Mouse (Mus musculus): ENCODE measurements around the gene Cd300a. TPM values are rescaled to one million over a fixed set of nuclear protein-coding genes. Genes with fewer than 3 reads are reported as not detected.

Gene Cd300a
- polyA plus RNA-seq, 1 experiment from 2014 or later, result 5.4 TPM

- ATAC-seq (replicated peaks; ENCODE audit: low FRiP score) (no peak), DNase-seq (ENCODE audit: low spot score) (no peak)
- Histone ChIP-seq H3K27me3 (replicated peaks; ENCODE audit: control insufficient read depth, insufficient read depth, low read length) (peaks cover 59% of the 10 kb centered on the region), H3K4me2 (peak overlapping the region; percentile 91), H3K27ac (ENCODE audit: low read depth, low read length) (peak overlapping the region; percentile 45), H3K9ac (ENCODE audit: low read depth, low read length) (peak overlapping the region; percentile 68), H3K4me1 (replicated peaks; ENCODE audit: control insufficient read depth, insufficient read depth, low read length) (peaks cover 18% of the 10 kb centered on the region), H3K4me3 (ENCODE audit: low read depth, low read length) (peak overlapping the region; percentile 62), H3K36me3 (ENCODE audit: control insufficient read depth, insufficient read depth, low read length) (no peaks in the 10 kb centered on the region), H3K9me3 (ENCODE audit: control insufficient read depth, low read length) (no peaks in the 10 kb centered on the region)
- WGBS, result under 1% methylated on average over 27 of the region's 27 CpGs
These were observed 38.6 kb upstream of the Cd300a start for GRCm38 (mm10) chr11:114851269-114851607.

DNA sequence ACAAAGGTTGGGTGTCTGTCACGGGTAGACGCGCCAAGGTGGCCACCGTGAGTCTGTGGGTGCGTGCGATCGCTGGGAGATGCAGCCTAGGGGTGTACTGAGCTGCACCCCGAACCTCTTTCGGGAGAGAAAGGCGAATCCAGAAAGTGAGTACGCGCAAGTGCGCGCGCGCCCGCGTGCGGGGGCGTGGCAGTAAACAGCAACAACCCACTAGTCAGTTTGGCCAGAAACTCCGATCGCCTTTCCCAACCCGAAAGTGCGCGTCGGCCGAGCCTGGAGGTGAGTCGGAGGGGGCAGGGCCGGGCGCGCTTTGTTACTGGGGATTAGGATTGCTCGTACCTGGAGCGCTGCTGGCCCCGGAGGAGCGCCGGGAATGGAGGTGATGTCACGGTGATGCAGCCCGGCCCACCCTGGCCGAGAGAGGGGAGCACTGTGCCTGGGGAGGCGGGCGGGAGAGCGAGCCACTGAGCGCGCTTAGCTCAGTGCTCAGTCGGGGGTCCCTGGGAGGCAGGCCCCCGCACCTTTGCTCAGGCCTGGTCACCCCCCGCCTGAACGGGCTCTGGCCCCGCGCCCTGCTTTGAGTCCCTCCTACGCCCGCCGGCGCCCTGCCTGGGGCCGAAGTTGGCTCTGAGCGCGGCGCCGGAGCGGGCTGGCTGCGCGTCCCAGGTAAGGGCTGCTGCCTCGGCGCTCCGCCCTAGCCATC lies 38.1 kb upstream of the Cd300a start:
- peak overlapping the region; percentile 91 for H3K4me2 ChIP-seq
- H3K36me3 ChIP-seq (ENCODE audit: control insufficient read depth, insufficient read depth, low read length), result no peaks in the 10 kb centered on the region
- DNase-seq (ENCODE audit: low spot score) (peak; percentile 79), ATAC-seq (replicated peaks; ENCODE audit: low FRiP score) (peak; percentile 50)
- H3K4me1 ChIP-seq (replicated peaks; ENCODE audit: control insufficient read depth, insufficient read depth, low read length), result peaks cover 18% of the 10 kb centered on the region
- H3K9me3 ChIP-seq (ENCODE audit: control insufficient read depth, low read length), result no peaks in the 10 kb centered on the region
- peak overlapping the region; percentile 68 for H3K9ac ChIP-seq (ENCODE audit: low read depth, low read length)
- H3K27me3 ChIP-seq (replicated peaks; ENCODE audit: control insufficient read depth, insufficient read depth, low read length), result peaks cover 59% of the 10 kb centered on the region
- under 1% methylated on average over 64 of the region's 65 CpGs for WGBS
- H3K27ac ChIP-seq (ENCODE audit: low read depth, low read length), result peak overlapping the region; percentile 45
- peak overlapping the region; percentile 62 for H3K4me3 ChIP-seq (ENCODE audit: low read depth, low read length)

GRCm38 (mm10) chr11:114852311-114853173 lies 37.3 kb upstream of the Cd300a start:
- peak overlapping the region; percentile 62 for H3K4me3 ChIP-seq (ENCODE audit: low read depth, low read length)
- DNase-seq (ENCODE audit: low spot score) (peak; percentile 67), ATAC-seq (replicated peaks; ENCODE audit: low FRiP score) (no peak)
- no peaks in the 10 kb centered on the region for H3K36me3 ChIP-seq (ENCODE audit: control insufficient read depth, insufficient read depth, low read length)
- 2% methylated on average over 40 of the region's 40 CpGs for WGBS
- H3K27me3 ChIP-seq (replicated peaks; ENCODE audit: control insufficient read depth, insufficient read depth, low read length), result peaks cover 59% of the 10 kb centered on the region
- peak overlapping the region; percentile 91 for H3K4me2 ChIP-seq
- peaks cover 18% of the 10 kb centered on the region for H3K4me1 ChIP-seq (replicated peaks; ENCODE audit: control insufficient read depth, insufficient read depth, low read length)
- peak overlapping the region; percentile 68 for H3K9ac ChIP-seq (ENCODE audit: low read depth, low read length)
- peak overlapping the region; percentile 45 for H3K27ac ChIP-seq (ENCODE audit: low read depth, low read length)
- H3K9me3 ChIP-seq (ENCODE audit: control insufficient read depth, low read length), result no peaks in the 10 kb centered on the region

GRCm38 (mm10) chr11:114853174-114853838 lies 36.5 kb upstream of the Cd300a start:
- H3K9me3 ChIP-seq (ENCODE audit: control insufficient read depth, low read length), result no peaks in the 10 kb centered on the region
- H3K9ac ChIP-seq (ENCODE audit: low read depth, low read length), result peak overlapping the region; percentile 68
- peak overlapping the region; percentile 45; the same call in 1 of the 2 replicates for H3K27ac ChIP-seq (ENCODE audit: low read depth, low read length)
- peak overlapping the region; percentile 62 for H3K4me3 ChIP-seq (ENCODE audit: low read depth, low read length)
- ATAC-seq (replicated peaks; ENCODE audit: low FRiP score), result no peak
- H3K4me2 ChIP-seq, result peak overlapping the region; percentile 91
- 21% methylated on average over 7 of the region's 7 CpGs for WGBS
- H3K36me3 ChIP-seq (ENCODE audit: control insufficient read depth, insufficient read depth, low read length), result no peaks in the 10 kb centered on the region
- H3K27me3 ChIP-seq (replicated peaks; ENCODE audit: control insufficient read depth, insufficient read depth, low read length), result peaks cover 59% of the 10 kb centered on the region
- DNase-seq (ENCODE audit: low spot score), result no peak
- peaks cover 18% of the 10 kb centered on the region for H3K4me1 ChIP-seq (replicated peaks; ENCODE audit: control insufficient read depth, insufficient read depth, low read length)

- no peaks in the 10 kb centered on the region for H3K9me3 ChIP-seq (ENCODE audit: control insufficient read depth, low read length)
- H3K4me1 ChIP-seq (replicated peaks; ENCODE audit: control insufficient read depth, insufficient read depth, low read length), result peaks cover 18% of the 10 kb centered on the region
- WGBS, result 68% methylated on average over 6 of the region's 6 CpGs
- no peak overlapping the region for H3K4me3 ChIP-seq (ENCODE audit: low read depth, low read length)
- DNase-seq (ENCODE audit: low spot score) (no peak), ATAC-seq (replicated peaks; ENCODE audit: low FRiP score) (no peak)
- no peak overlapping the region for H3K9ac ChIP-seq (ENCODE audit: low read depth, low read length)
- H3K4me2 ChIP-seq, result no peak overlapping the region
- peaks cover 50% of the 10 kb centered on the region for H3K27me3 ChIP-seq (replicated peaks; ENCODE audit: control insufficient read depth, insufficient read depth, low read length)
- no peak overlapping the region for H3K27ac ChIP-seq (ENCODE audit: low read depth, low read length)
- H3K36me3 ChIP-seq (ENCODE audit: control insufficient read depth, insufficient read depth, low read length), result no peaks in the 10 kb centered on the region
These were observed 35.3 kb upstream of the Cd300a start for GRCm38 (mm10) chr11:114854581-114854980.

- Histone ChIP-seq H3K36me3 (ENCODE audit: control insufficient read depth, insufficient read depth, low read length) (no peaks in the 10 kb centered on the region), H3K27me3 (replicated peaks; ENCODE audit: control insufficient read depth, insufficient read depth, low read length) (peaks cover 34% of the 10 kb centered on the region), H3K4me2 (no peak overlapping the region), H3K27ac (ENCODE audit: low read depth, low read length) (no peak overlapping the region), H3K4me3 (ENCODE audit: low read depth, low read length) (no peak overlapping the region), H3K9ac (ENCODE audit: low read depth, low read length) (no peak overlapping the region), H3K9me3 (ENCODE audit: control insufficient read depth, low read length) (no peaks in the 10 kb centered on the region), H3K4me1 (replicated peaks; ENCODE audit: control insufficient read depth, insufficient read depth, low read length) (peaks cover 14% of the 10 kb centered on the region)
- DNase-seq (ENCODE audit: low spot score) (no peak), ATAC-seq (replicated peaks; ENCODE audit: low FRiP score) (no peak)
- WGBS, result 86% methylated on average over 5 of the region's 5 CpGs
These were observed 33.7 kb upstream of the Cd300a start for GRCm38 (mm10) chr11:114856125-114856524.

- DNase-seq (ENCODE audit: low spot score), result no peak
- no peak for ATAC-seq (replicated peaks; ENCODE audit: low FRiP score)
- H3K4me1 ChIP-seq (replicated peaks; ENCODE audit: control insufficient read depth, insufficient read depth, low read length), result peaks cover 3% of the 10 kb centered on the region; the same call in 1 of the 2 replicates
- H3K4me2 ChIP-seq, result no peak overlapping the region
- 87% methylated on average over 2 of the region's 2 CpGs for WGBS
- H3K27ac ChIP-seq (ENCODE audit: low read depth, low read length), result no peak overlapping the region
- no peaks in the 10 kb centered on the region for H3K9me3 ChIP-seq (ENCODE audit: control insufficient read depth, low read length)
- H3K36me3 ChIP-seq (ENCODE audit: control insufficient read depth, insufficient read depth, low read length), result no peaks in the 10 kb centered on the region
- H3K4me3 ChIP-seq (ENCODE audit: low read depth, low read length), result no peak overlapping the region
- H3K9ac ChIP-seq (ENCODE audit: low read depth, low read length), result no peak overlapping the region
- peaks cover 9% of the 10 kb centered on the region for H3K27me3 ChIP-seq (replicated peaks; ENCODE audit: control insufficient read depth, insufficient read depth, low read length)
These were observed 31.2 kb upstream of the Cd300a start for GRCm38 (mm10) chr11:114858641-114859040.

DNA sequence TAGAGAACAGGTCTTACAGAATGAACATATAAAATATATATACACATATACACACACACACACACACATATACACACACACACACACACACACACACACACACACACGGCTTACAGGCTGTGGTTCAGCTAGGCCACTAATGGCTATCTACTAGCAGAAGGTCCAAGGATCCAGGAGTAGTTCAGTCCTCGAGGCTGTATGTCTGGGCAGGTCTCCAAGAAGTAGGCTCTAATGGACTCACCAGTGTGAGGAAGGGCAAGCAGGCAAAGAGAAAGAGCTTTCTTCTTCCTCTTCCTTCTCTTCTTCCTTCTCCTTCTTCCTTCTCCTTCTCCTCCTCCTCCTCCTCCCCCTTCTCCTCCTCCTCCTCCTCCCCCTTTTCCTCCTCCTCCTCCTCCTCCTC lies 28.8 kb upstream of the Cd300a start:
- DNase-seq (ENCODE audit: low spot score), result no peak
- H3K9me3 ChIP-seq (ENCODE audit: control insufficient read depth, low read length), result no peaks in the 10 kb centered on the region
- no peaks in the 10 kb centered on the region for H3K27me3 ChIP-seq (replicated peaks; ENCODE audit: control insufficient read depth, insufficient read depth, low read length)
- no peak overlapping the region for H3K9ac ChIP-seq (ENCODE audit: low read depth, low read length)
- ATAC-seq (replicated peaks; ENCODE audit: low FRiP score), result no peak
- H3K4me1 ChIP-seq (replicated peaks; ENCODE audit: control insufficient read depth, insufficient read depth, low read length), result peaks cover 4% of the 10 kb centered on the region
- no peaks in the 10 kb centered on the region for H3K36me3 ChIP-seq (ENCODE audit: control insufficient read depth, insufficient read depth, low read length)
- H3K4me3 ChIP-seq (ENCODE audit: low read depth, low read length), result no peak overlapping the region
- WGBS, result 71% methylated on average over 2 of the region's 2 CpGs
- no peak overlapping the region for H3K27ac ChIP-seq (ENCODE audit: low read depth, low read length)
- no peak overlapping the region for H3K4me2 ChIP-seq

All from liver, embryonic 11.5 days (tissue).